Mouse (Mus musculus): ENCODE measurements around the gene Ablim1.
A peak's percentile ranks its signal among the peaks of the same experiment; 100 is the strongest.

Ablim1 gene

GRCm38 (mm10) chr19:57127523-57127922 lies 187.2 kb downstream of the Ablim1 start:
- DNase-seq (ENCODE audit: low spot score in 2 of 2), result no peak

DNA sequence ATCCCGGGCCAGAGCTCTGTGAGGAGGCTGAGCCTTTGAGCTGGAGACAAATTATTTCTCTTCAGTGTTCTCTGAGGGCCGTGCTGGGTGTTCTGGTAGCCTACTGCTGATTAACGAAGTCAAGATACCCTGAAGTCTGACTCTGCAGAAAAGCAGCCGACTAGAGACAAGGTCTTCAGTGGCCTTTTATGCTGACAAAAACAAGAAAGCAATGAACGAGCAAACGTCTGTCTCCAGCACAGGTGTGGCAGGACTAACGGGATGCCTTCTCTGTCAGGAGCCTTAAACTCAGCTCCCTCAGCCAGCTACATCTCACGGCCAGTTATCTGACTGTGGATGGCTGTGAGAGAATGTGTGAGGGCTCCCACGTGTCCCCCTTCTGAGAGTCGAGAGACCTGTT lies 187.8 kb downstream of the Ablim1 start:
- no peak for DNase-seq (ENCODE audit: low spot score in 2 of 2)

DNA sequence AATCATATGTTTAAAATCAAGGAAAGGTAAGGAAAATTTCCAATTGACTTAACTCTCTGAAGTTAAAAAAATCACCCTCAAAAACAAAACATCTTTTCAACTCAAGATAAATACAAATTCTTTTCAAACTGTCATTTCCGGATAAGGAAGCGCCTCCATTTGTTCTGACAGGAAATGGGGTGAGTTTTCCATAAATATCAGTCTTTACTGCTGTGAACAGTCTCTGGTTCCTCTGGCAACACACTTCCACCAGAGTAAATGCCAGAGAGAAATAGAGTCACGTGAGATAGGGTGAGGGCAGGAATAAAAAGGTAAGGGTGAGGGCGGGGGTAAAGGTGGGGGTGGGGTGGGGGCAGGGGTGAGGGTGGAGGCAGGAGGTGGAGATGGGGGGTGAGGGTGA lies 189.8 kb downstream of the Ablim1 start:
- no peak for DNase-seq (ENCODE audit: low spot score in 2 of 2)

DNA sequence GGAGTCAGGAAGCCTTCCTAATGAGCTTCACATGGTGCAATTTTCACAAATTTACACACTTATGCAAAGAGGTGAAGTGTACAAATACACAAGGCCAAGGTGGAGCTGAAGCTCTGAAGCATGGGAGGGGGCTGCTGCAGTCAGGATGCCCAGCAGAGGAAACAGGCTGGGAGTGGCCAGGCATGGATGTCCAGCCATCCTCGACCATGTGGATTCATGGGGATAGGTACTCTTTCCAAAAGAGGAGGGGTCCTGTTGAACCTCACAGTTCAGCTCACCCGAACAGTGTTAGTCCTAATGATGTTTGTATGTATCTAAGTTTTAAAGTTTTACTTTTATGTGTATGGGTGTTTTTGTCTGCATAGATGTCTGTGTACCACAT lies 190.6 kb downstream of the Ablim1 start:
- DNase-seq (ENCODE audit: low spot score in 2 of 2), result no peak

- no peak for DNase-seq (ENCODE audit: low spot score in 2 of 2)
Measured at GRCm38 (mm10) chr19:57123503-57124137, 191.1 kb downstream of the Ablim1 start.

DNA sequence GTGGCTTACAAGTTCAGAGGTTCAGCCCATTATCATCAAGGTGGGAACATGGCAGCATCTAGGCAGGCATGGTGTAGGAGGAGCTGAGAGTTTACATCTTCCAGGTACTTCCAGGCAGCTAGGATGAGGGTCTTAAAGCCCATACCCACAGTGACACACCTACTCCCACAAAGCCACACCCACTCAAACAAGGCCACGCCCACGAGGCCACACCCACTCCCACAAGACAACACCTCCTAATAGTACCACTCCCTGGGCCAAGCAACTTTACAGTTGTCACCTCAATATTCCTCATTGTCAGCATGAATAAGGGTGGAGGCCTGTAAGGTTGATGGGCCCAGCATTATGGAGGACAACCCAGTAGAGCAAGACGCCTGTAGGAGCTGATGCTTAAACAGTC lies 192.5 kb downstream of the Ablim1 start:
- DNase-seq (ENCODE audit: low spot score in 2 of 2), result no peak

DNA sequence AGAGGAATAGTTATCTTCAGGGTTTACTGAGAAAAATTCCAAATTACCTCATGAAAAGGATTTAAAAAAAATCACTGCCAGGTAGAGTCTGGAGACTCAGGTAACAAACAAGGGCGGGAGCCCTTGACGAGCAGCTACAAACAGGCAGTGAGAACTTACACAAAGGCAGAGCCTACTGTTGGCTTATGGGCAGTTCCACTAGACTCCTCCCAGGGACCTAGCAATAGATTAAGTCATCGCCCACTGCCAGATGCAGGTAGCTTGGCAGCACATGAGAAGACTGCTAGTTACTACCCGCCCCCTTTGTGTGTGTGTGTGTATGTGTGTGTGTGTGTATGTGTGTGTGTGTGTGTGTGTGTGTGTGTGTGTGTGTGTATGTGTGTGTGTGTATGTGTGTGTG lies 193.7 kb downstream of the Ablim1 start:
- no peak for DNase-seq (ENCODE audit: low spot score in 2 of 2)

DNA sequence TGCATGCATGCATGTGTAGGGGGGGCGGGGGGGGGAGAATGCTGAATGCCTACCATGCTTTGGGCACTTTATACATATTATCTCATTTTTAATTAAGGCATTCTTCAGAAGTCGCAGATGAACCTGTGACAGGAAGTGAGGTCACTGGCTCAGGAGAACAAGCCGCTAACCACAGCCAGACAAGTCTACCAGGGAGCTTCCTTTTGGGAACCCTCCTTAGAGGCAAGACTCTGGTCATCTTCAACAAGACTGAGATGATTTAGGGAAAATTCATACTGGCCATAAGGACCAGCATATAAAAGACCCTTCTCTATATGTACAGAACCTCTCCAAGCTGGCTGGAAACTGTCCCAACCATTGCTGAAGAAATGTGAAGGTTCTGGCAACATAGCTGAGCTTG lies 195.1 kb downstream of the Ablim1 start:
- no peak for DNase-seq (ENCODE audit: low spot score in 2 of 2)

DNA sequence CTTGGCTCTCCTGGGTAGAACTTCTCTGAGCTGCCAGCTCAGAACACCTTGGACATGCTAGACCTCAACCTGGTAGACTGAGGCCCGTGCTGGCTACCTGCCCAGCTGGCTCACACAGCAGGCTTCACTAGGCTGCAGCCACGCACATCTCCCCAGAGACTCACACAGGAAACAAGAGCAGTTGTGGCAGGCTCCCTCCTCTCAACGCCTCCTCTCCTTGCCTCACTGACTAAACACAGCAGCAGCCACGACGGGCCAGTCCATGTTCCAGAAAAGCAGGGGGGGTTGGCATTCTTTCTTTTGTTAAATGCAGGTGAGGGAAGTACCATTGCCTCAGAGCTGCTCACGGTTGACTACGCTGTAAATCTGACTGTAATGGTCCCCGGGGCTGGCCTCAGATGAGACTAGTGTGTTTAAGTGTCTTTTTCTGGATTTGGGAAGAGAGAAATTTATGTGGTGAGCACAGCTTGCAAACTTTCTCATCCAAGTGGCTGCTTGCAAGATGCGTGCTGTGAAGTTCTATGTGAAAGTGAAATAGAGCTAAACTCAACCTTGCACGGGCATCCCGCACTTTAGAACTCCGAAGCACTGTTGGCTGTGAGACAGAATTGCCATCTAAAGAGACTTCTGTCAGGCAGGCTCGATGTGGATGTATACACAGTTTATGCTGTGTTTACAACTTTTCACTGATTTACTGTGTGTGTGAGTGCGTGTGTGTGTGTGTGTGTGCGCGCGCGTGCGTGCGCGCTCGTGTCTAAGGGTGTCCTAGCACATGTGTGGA lies 195.7 kb downstream of the Ablim1 start:
- peak; percentile 60 to 70 for DNase-seq (ENCODE audit: low spot score in 2 of 2)

DNA sequence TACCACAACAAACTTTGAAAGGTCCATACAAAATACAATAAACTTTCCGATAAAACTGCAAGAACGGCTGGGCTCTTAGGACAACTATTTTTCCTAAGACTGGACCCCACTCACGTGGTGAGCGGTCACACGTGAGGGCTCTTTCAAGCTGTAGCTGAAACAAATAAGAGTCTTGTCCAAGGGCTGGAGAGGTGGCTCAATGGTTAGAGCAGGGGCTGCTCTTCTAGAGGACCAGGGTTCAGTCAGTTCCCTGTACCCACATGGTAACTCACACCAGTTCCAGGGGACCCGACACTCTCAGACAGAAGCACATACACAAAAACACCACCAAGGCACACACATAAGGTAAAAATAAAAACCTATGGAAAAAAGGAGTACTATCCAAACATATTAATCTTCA lies 197.0 kb downstream of the Ablim1 start:
- DNase-seq (ENCODE audit: low spot score in 2 of 2), result no peak

GRCm38 (mm10) chr19:57116871-57117501 lies 197.7 kb downstream of the Ablim1 start:
- no peak for DNase-seq (ENCODE audit: low spot score in 2 of 2)

DNA sequence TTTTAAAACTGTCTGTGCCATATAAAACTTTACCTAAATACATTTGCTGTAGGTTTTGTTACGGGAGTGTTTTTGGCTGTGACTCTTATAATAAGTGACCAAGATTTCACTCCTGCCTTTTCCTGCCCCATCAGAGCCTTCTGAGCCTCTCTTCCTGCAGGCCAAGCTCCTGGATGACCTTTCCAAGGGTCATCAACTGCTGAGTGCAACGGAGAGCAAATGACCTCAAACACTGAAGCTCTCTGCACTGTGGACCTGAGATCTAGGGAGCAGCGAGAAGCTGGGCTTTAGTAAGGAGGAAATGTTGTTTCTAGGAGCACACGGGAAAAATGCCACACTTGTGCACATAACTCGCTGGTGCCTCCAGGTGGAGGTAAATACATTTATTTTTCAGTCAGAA lies 199.0 kb downstream of the Ablim1 start:
- DNase-seq (ENCODE audit: low spot score in 2 of 2), result no peak

DNA sequence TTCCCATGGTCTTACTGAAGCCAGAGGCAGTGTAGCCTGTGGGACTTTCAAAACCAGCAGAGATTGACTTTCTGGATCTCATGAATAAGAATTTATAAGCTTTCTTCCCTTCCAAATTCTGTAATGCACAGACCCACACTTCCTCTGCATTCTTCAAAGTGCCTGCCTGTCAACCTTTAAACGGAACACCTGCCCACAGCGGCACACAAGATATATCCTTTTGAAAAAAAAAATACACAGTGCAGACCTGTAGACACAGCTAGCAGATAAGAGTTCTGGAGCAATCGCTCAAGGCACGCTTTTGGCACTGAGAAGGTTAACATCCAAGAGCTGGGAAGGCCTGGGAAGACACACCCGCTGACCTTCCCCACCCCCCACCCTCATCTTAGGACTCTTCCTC lies 199.8 kb downstream of the Ablim1 start:
- DNase-seq (ENCODE audit: low spot score in 2 of 2), result no peak

GRCm38 (mm10) chr19:57113975-57114374 lies 200.7 kb downstream of the Ablim1 start:
- DNase-seq (ENCODE audit: low spot score in 2 of 2), result no peak

DNA sequence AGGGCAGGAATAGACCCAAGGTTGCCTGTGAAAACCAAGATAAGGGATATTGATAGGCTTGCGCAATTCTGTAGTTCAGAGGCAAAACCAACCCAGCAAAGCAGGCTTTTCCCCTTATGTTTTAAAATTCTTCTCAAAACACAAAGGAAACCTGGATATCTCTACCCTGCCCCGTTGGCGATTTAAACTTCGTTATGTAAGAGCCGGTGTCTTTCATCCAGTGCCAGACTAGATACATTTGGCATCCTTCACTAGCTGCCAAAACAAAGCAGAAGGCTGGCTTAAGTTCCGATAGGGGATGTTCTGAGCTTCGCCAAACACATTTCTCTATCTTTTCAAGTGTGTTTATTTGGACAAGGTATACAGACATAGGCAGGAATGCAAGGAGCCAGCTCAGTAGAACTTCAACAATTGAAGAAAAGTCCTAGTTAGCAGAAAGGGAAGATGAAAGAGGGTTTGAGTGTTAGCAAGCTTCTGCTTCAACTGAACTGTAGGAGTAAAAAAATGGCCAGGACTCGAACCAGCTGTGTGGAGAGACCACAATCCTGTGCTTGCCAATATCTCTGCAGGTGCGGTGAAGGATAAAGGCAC lies 201.8 kb downstream of the Ablim1 start:
- no peak for DNase-seq (ENCODE audit: low spot score in 2 of 2)

- no peak for DNase-seq (ENCODE audit: low spot score in 2 of 2)
Measured at GRCm38 (mm10) chr19:57112231-57112815, 202.4 kb downstream of the Ablim1 start.

DNA sequence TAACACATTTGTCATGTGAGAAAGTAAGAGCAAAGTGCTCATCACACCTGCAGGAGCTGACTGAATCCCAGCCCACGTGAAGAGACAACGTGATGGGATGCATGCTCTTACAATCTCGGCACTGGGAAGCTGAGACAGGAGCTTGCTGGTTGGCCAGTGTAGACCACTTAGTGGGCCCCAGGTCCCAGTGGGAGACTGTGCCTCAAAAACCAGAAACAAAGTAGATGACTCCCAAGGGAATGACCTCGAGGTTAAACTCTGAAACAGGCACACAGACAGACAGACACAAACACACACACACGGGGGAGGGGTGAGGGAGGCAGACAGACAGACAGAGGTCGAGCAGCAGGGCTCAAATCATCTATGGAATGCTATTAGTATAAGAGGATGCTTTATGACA lies 203.4 kb downstream of the Ablim1 start:
- no peak for DNase-seq (ENCODE audit: low spot score in 2 of 2)

- no peak for DNase-seq (ENCODE audit: low spot score in 2 of 2)
Measured at GRCm38 (mm10) chr19:57109620-57110019, 205.1 kb downstream of the Ablim1 start.

- no peak for DNase-seq (ENCODE audit: low spot score in 2 of 2)
Measured at GRCm38 (mm10) chr19:57106513-57106912, 208.2 kb downstream of the Ablim1 start.

- DNase-seq (ENCODE audit: low spot score in 2 of 2), result no peak
Measured at GRCm38 (mm10) chr19:57106031-57106430, 208.7 kb downstream of the Ablim1 start.

DNA sequence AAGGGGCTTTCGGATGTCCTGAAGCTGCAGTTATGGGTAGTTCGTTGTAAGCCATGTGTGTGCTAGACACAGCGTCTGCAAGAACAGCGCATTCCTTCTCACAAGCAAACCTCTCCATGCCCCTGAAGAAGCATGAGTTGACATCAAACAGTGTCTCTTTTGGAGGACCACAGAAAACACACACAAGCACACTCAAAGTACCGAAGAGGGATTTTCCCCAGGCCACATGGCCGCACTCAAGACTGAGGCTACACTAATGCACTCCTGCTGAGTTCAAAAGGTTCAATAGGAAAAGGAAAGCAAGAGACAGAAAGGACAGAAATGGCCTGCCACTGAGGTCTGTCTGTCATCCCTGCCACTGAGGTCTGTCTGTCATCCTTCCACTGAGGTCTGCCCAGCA lies 209.6 kb downstream of the Ablim1 start:
- no peak for DNase-seq (ENCODE audit: low spot score in 2 of 2)

GRCm38 (mm10) chr19:57104171-57104748 lies 210.5 kb downstream of the Ablim1 start:
- no peak for DNase-seq (ENCODE audit: low spot score in 2 of 2)

All from frontal cortex, postnatal 10 days (tissue).